Mouse (Mus musculus) hindbrain, embryonic 16.5 days (tissue): ENCODE data around the gene Nat9. TPM values are rescaled to one million over a fixed set of nuclear protein-coding genes. Genes with fewer than 3 reads are reported as not detected.

Source experiments
- ATAC-seq: fragments of 200-750 bp; cut with Nextera tagmentation; 2 replicates; pipeline ENCODE4 v1.8.0; 2017; ENCODE audit warnings: moderate TSS enrichment, moderate library complexity
- H3K27ac ChIP-seq: fragments of 300-500 bp; sonication (generic); 2 replicates; pipeline ENCODE4 v1.5.1; 2014; ENCODE audit warnings: low read depth, mild to moderate bottlenecking, control low read depth, low read length, moderate library complexity
- H3K27me3 ChIP-seq: fragments of 300-500 bp; sonication (generic); replicated peaks from 2 replicates; pipeline ENCODE4 v1.6.1; 2014; ENCODE audit warnings: low read length; ENCODE audit not compliant: control insufficient read depth, insufficient read depth
- H3K36me3 ChIP-seq: fragments of 300-500 bp; sonication (generic); 2 replicates; pipeline ENCODE4 v1.6.1; 2014; ENCODE audit warnings: mild to moderate bottlenecking, low read length, moderate library complexity, mixed read lengths; ENCODE audit not compliant: control insufficient read depth, insufficient read depth
- H3K4me1 ChIP-seq: fragments of 300-500 bp; sonication (generic); 2 replicates; pipeline ENCODE4 v1.6.1; 2014; ENCODE audit warnings: low read depth, low read length; ENCODE audit not compliant: control insufficient read depth, insufficient read depth
- H3K4me2 ChIP-seq: fragments of 300-500 bp; sonication (generic); 2 replicates; pipeline ENCODE4 v1.6.1; 2014; ENCODE audit warnings: mild to moderate bottlenecking, low read length, control low read depth, moderate library complexity
- H3K4me3 ChIP-seq: fragments of 300-500 bp; sonication (generic); 2 replicates; pipeline ENCODE4 v1.5.1; 2014; ENCODE audit warnings: mild to moderate bottlenecking, low read length, control low read depth, moderate library complexity
- H3K9ac ChIP-seq: fragments of 300-500 bp; sonication (generic); 2 replicates; pipeline ENCODE4 v1.6.1; 2014; ENCODE audit warnings: low read depth, mild to moderate bottlenecking, control low read depth, low read length, moderate library complexity
- H3K9me3 ChIP-seq: fragments of 300-500 bp; sonication (generic); 2 replicates; pipeline ENCODE4 v1.6.1; 2014; ENCODE audit warnings: mild to moderate bottlenecking, low read length, moderate library complexity; ENCODE audit not compliant: control insufficient read depth
- WGBS: fragments of 180-500 bp; shearing (Covaris S2); extraction: QIAGEN DNeasy Blood & Tissue Kit; methylation state at CpG from one replicate; pipeline ENCODE4 v1.1.7; 2014; 5-methylcytosine and 5-hydroxymethylcytosine counted together
- polyA plus RNA-seq: library from polyadenylated mRNA; unstranded; fragments of >200 nt; fragmentation: Nextera tagmentation; extraction: Ambion mirVana; gene quantifications from 2 replicates; pipeline ENCODE4 v1.2.1, GENCODE M21; 2015

Nat9 gene
- polyA plus RNA-seq, 1 experiment from 2014 or later = 24.6 TPM

DNA sequence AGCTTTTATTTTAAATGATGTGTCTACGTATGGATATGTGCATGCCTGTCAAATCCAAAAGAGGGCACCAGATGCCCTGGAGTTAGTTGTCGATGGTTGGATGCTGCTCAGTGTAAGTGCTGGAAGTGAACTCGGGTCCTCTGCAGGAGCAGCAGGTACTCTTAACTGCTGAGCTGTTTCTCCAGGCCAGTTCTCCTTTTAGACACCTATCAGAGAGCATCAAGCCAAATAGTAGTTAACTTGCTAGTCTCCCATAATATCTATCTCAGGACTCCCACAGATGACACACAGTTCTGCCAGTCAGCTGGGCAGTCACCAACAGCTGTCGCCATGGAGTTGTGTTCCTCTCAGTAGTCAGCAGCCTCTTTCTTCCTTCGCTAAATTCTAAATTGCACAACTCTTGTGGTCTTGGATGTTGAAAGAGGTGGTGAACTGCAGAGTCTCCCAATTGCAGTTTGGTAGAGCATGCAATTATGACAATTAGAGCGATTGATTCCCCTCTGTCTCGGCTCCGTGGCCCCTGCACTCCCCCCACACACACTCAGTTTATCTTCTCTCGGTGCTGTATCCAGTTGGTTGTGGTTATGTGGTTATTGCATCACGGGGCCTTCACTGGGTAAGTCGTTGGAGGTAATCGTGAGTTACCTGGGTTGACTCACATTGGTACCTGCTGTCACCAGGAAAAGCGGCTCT, 1.0 kb upstream of the Nat9 start:
- no peak overlapping the region for H3K4me3 ChIP-seq
- H3K27me3 ChIP-seq = no peaks in the 10 kb centered on the region
- peaks cover 12% of the 10 kb centered on the region for H3K4me1 ChIP-seq
- H3K9ac ChIP-seq = no peak overlapping the region
- H3K9me3 ChIP-seq = no peaks in the 10 kb centered on the region
- no peak overlapping the region for H3K27ac ChIP-seq
- H3K36me3 ChIP-seq = no peaks in the 10 kb centered on the region
- peak overlapping the region; percentile 87 for H3K4me2 ChIP-seq
- 89% methylated on average over 13 of the region's 13 CpGs for WGBS
- ATAC-seq = no peak

DNA sequence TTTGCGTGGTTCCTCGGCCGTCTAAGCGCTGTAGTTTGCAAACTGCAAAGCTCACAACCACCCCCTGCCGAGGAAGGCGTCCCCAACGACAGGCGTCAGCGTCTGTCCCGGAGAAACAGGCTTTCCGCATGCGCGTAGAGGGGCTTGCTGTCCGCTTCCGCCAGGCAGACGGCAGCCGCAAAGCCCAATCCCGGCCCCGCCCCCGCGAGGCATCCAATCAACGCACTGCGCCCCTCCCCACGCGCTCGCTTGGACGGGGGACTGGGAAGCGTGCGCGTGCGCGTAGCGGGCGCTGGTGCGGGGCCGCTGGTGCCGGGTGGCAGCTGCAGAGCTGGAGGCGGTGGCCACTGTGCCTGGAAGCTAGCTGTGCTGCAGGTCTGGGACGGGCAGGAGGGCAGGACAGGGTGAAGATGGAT, 427 bp downstream of the Nat9 start, which contains the start of gene Tmem104:
Tmem104 (plus strand) TSS at position 264 of the 416 bp plus-strand sequence.
- Histone ChIP-seq H3K27me3 (no peaks in the 10 kb centered on the region), H3K9ac (peak within 1 kb of the TSS; percentile 83), H3K4me2 (peak within 1 kb of the TSS; percentile 87), H3K4me1 (peaks cover 12% of the 10 kb centered on the region), H3K36me3 (no peaks in the 10 kb centered on the region), H3K27ac (peak within 1 kb of the TSS; percentile 81), H3K9me3 (no peaks in the 10 kb centered on the region), H3K4me3 (peak within 1 kb of the TSS; percentile 71)
- 1% methylated on average over 39 of the region's 39 CpGs for WGBS
- ATAC-seq = peak; percentile 96

DNA sequence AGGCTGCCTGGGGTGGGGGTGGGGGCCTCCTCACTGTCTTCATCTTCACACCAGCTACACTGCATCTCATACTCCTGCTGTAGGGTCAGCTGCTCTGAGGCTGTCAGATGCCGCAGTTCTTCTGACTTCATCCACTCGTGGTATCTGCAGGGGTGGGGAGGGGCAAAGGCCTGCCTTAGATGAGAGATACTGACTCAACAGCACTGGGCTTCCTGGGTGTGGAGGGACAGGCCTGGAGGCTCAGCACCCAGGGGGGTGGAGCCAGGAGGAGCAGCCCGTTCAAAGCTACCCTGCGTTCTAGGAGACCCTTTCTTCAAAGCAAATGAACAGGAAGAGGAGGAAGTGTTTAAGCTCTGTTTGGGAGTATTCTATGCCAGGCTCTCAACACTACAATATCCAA, 2.7 kb downstream of the Nat9 start:
- H3K36me3 ChIP-seq = no peaks in the 10 kb centered on the region
- no peak overlapping the region for H3K4me2 ChIP-seq
- H3K27ac ChIP-seq = no peak overlapping the region
- no peaks in the 10 kb centered on the region for H3K9me3 ChIP-seq
- WGBS = 51% methylated on average over 4 of the region's 4 CpGs
- no peaks in the 10 kb centered on the region for H3K27me3 ChIP-seq
- peaks cover 12% of the 10 kb centered on the region for H3K4me1 ChIP-seq
- no peak overlapping the region for H3K4me3 ChIP-seq
- no peak overlapping the region for H3K9ac ChIP-seq
- ATAC-seq = no peak

DNA sequence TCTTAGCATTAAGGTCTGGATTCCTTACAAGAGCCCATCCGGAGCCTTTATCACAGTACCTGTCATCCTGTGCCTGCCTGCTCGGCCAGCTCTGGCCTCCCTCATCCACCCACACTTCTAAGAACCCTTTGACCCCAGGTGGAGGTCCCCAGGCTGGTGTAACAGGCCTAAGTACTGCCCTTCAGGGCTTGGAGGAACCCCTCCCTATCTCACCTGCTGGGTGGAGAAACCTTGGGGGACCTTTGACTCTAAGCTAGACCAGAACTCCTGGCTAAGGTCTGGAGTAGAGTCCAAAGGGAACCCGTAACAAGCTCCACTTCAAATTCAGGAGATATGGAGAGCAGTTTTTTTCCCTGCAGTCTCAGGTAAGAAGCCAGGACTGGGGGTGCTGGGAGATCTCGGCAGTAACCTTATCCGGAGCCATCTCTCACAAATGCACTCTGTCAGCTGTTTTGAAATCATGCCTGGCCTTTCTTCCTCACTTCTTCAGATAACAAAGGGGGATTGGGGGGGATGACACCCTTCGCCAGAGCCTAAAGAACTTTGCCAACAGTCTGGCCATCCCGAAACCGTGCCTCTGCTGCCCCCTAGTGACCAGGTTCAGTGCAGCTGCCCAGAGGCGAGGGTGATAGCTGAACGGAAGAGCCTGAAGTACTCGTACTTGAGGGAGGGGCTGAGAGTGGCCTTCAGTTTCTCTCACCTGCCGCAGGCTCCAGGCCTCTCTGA, 5.6 kb downstream of the Nat9 start:
- Histone ChIP-seq H3K27ac (no peak overlapping the region), H3K36me3 (no peaks in the 10 kb centered on the region), H3K4me1 (peaks cover 19% of the 10 kb centered on the region), H3K9me3 (no peaks in the 10 kb centered on the region), H3K27me3 (no peaks in the 10 kb centered on the region), H3K9ac (no peak overlapping the region), H3K4me2 (no peak overlapping the region), H3K4me3 (no peak overlapping the region)
- WGBS = 21% methylated on average over 12 of the region's 12 CpGs
- ATAC-seq = no peak

DNA sequence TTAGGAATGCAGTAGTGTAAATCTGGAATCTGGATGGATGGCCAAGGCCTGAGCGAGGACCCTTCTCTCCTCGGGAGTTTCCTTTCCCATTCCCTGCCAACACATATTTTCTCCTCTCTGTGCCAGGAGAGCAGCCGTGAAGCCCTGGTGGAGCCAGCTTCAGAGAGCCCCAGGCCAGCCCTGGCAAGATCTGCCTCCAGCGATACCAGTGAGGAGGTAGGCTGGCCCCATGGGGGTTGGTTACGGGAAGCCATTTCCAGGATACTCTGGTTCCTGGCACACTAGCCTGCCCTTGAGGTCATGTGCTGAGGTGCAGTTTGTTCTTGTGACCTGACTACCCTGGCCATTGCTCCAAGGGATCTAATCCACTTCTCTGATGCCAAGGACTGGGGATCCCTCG, 7.8 kb downstream of the Nat9 start:
- Histone ChIP-seq H3K27ac (peak overlapping the region; percentile 68), H3K4me3 (no peak overlapping the region), H3K4me1 (peaks cover 26% of the 10 kb centered on the region), H3K27me3 (peaks cover 2% of the 10 kb centered on the region; the same call in 1 of the 2 replicates), H3K9ac (no peak overlapping the region), H3K4me2 (no peak overlapping the region), H3K36me3 (no peaks in the 10 kb centered on the region), H3K9me3 (no peaks in the 10 kb centered on the region)
- ATAC-seq = no peak
- 61% methylated on average over 6 of the region's 6 CpGs for WGBS

DNA sequence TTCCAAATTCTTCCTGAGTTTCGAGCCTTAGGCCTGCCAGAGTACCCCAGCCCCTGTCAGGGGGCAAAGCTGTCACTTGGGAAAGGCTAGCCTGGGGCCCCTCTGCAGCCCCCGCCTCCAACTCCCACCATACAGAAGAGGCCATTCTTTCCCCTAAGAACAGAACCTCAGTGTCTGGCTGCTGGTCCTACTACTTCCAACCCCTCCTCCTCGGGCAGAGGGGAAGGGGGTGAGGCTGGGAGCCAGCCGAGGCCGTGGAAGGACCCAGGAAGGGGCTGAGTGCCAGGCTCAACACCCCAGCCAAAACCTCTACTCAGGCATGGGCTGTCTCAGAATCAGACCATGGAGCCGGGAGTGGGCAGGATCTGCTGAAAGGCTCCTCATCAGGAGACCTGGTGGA, 8.5 kb downstream of the Nat9 start:
- H3K27ac ChIP-seq = peak overlapping the region; percentile 74
- H3K4me1 ChIP-seq = peaks cover 31% of the 10 kb centered on the region

DNA sequence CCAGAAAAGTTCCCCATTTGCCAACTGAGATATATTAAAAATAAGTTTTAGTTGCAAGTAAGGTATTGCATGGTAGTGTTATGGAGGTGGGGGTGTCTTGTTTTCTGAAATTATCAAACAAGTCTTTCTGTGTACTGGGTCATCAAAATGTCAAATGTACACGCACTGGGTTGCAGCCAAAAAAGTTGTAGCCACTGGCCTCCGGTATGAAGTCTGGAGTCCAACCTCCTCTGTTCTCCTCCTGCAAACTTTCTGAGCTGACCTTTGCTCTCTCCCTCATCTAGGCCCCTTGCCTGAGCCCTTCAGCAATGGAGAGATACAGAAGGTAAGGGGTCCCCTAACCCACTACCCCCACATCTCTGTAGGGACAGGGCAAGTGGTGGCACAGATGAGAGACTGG, 8.9 kb downstream of the Nat9 start:
- no peaks in the 10 kb centered on the region for H3K9me3 ChIP-seq
- peaks cover 4% of the 10 kb centered on the region; the same call in 1 of the 2 replicates for H3K27me3 ChIP-seq
- H3K36me3 ChIP-seq = no peaks in the 10 kb centered on the region
- peaks cover 35% of the 10 kb centered on the region for H3K4me1 ChIP-seq
- WGBS = 63% methylated on average over 2 of the region's 2 CpGs
- no peak for ATAC-seq
- peak overlapping the region; percentile 74 for H3K27ac ChIP-seq
- no peak overlapping the region for H3K4me3 ChIP-seq
- no peak overlapping the region for H3K4me2 ChIP-seq
- H3K9ac ChIP-seq = no peak overlapping the region

More for the DNA sequence above, 8.5 kb downstream of the Nat9 start:
- peak; percentile 86 for ATAC-seq
- Histone ChIP-seq H3K27me3 (peaks cover 2% of the 10 kb centered on the region; the same call in 1 of the 2 replicates), H3K4me2 (no peak overlapping the region), H3K9ac (no peak overlapping the region), H3K9me3 (no peaks in the 10 kb centered on the region), H3K4me3 (no peak overlapping the region), H3K36me3 (no peaks in the 10 kb centered on the region)
- WGBS = 48% methylated on average over 6 of the region's 6 CpGs

DNA sequence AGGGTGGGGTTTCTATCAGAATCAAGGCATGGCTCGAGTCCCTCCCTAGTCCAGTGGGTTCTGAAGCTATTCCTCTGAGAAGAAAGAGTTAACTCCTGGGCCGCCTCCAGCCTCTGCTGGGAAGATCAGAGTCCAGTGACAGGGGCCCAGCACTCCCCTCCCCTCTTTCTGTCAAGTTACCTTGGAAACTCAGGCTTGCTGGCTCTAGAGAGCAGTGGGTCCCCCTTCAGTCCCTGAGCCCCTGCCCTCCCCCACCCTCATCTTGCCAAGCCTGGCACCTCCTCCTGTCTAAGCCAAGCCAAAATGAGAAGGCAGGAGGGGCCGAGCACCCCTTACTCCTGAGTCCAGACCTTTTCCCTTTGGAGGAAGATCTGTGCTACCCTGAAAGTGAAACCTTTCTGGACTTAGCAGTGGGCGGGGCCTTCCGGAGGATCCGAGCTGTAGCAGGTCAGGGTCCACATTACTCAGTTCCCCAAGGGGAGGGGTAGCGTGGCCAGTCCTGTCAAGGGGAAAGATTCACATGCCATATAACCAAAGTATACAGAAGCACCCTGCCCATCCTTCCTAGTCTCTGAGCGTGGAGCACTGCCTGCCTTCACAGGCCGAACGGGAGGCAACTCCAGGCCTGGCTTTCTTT, 10.0 kb downstream of the Nat9 start:
- H3K4me2 ChIP-seq = peak overlapping the region; percentile 4; the same call in 1 of the 2 replicates
- 27% methylated on average over 10 of the region's 10 CpGs for WGBS
- H3K4me3 ChIP-seq = no peak overlapping the region
- peak; percentile 85 for ATAC-seq
- peaks cover 45% of the 10 kb centered on the region for H3K4me1 ChIP-seq
- H3K36me3 ChIP-seq = no peaks in the 10 kb centered on the region
- H3K9ac ChIP-seq = no peak overlapping the region
- H3K27me3 ChIP-seq = peaks cover 4% of the 10 kb centered on the region; the same call in 1 of the 2 replicates
- no peaks in the 10 kb centered on the region for H3K9me3 ChIP-seq
- H3K27ac ChIP-seq = peak overlapping the region; percentile 60; the same call in 1 of the 2 replicates
